Mouse (Mus musculus) myocyte (in vitro differentiated cells): ENCODE results near the gene Efhd2. TPM values are rescaled to one million over a fixed set of nuclear protein-coding genes. Genes with fewer than 3 reads are reported as not detected.

Experiments used
- H3K27me3 ChIP-seq: one replicate; pipeline ENCODE4 v1.6.1; 2011; ENCODE audit not compliant: control insufficient read depth, insufficient read depth, insufficient read length
- H3K36me3 ChIP-seq: one replicate; pipeline ENCODE4 v1.6.1; 2011; ENCODE audit not compliant: control insufficient read depth, insufficient read depth
- H3K4me2 ChIP-seq: one replicate; pipeline ENCODE4 v1.6.1; 2011; ENCODE audit warnings: low read depth, control low read depth
- H3K4me3 ChIP-seq: one replicate; pipeline ENCODE4 v1.5.1; 2011; ENCODE audit warnings: mild to moderate bottlenecking, control low read depth, moderate library complexity
- H3K79me2 ChIP-seq: one replicate; pipeline ENCODE4 v1.6.1; 2011; ENCODE audit not compliant: control insufficient read depth, insufficient read depth
- H3ac ChIP-seq: one replicate; pipeline ENCODE4 v1.6.1; 2011; ENCODE audit not compliant: control insufficient read depth, insufficient read length
- CEBPB ChIP-seq: IDR thresholded peaks from 2 replicates; pipeline ENCODE4 v1.6.1; 2011; ENCODE audit warnings: mild to moderate bottlenecking, moderate library complexity; ENCODE audit not compliant: poor library complexity, insufficient read depth, severe bottlenecking
- E2F4 ChIP-seq: IDR thresholded peaks from one replicate; pipeline ENCODE4 v1.6.1; 2011; ENCODE audit warnings: mild to moderate bottlenecking, control low read depth, moderate library complexity; ENCODE audit not compliant: insufficient read depth
- MAX ChIP-seq: IDR thresholded peaks from one replicate; pipeline ENCODE4 v1.6.1; 2011; ENCODE audit warnings: low read depth, mild to moderate bottlenecking, control low read depth
- MYOD1 ChIP-seq, 3 experiments: IDR thresholded peaks; one replicate each; pipeline ENCODE4 v1.6.1; 2011; ENCODE audit warnings: control low read depth in 2 of 3, low read depth in 2 of 3, mild to moderate bottlenecking in 2 of 3, moderate library complexity in 1 of 3; ENCODE audit not compliant: insufficient read length in 2 of 3, control insufficient read depth in 1 of 3
- MYOG ChIP-seq, 3 experiments: IDR thresholded peaks; one replicate each; pipeline ENCODE4 v1.6.1; 2011; ENCODE audit warnings: control low read depth in 2 of 3, low read depth in 2 of 3, mild to moderate bottlenecking in 2 of 3; ENCODE audit not compliant: insufficient read length in 2 of 3, control insufficient read depth in 1 of 3, insufficient read depth in 1 of 3
- POLR2A ChIP-seq: IDR thresholded peaks from one replicate; pipeline ENCODE4 v1.6.1; 2011; ENCODE audit warnings: low read depth, mild to moderate bottlenecking, control low read depth, moderate library complexity; ENCODE audit not compliant: insufficient read length
- POLR2AphosphoS2 ChIP-seq: IDR thresholded peaks from one replicate; pipeline ENCODE4 v1.6.1; 2011; ENCODE audit warnings: low read depth, control low read depth; ENCODE audit not compliant: insufficient read length
- REST ChIP-seq: IDR thresholded peaks from one replicate; pipeline ENCODE4 v1.6.1; 2011; ENCODE audit warnings: mild to moderate bottlenecking, control low read depth, moderate library complexity; ENCODE audit not compliant: insufficient read depth, insufficient read length
- SRF ChIP-seq: IDR thresholded peaks from one replicate; pipeline ENCODE4 v1.6.1; 2011; ENCODE audit warnings: low read depth; ENCODE audit not compliant: control insufficient read depth, insufficient read length
- TCF12 ChIP-seq: IDR thresholded peaks from one replicate; pipeline ENCODE4 v1.6.1; 2011; ENCODE audit warnings: mild to moderate bottlenecking, control low read depth; ENCODE audit not compliant: poor library complexity, insufficient read depth, severe bottlenecking
- TCF3 ChIP-seq: IDR thresholded peaks from one replicate; pipeline ENCODE4 v1.6.1; 2011; ENCODE audit warnings: low read depth, control low read depth; ENCODE audit not compliant: insufficient read length
- USF1 ChIP-seq: IDR thresholded peaks from one replicate; pipeline ENCODE4 v1.6.1; 2011; ENCODE audit warnings: low read depth, mild to moderate bottlenecking, control low read depth, moderate library complexity
- polyA plus RNA-seq: library from polyadenylated mRNA; unstranded; fragments of >200 nt; fragmentation: generic; extraction: Trizol; gene quantifications from one replicate; pipeline ENCODE4 v1.2.1, GENCODE M21; 2012; ENCODE audit warnings: missing spikeins

The Efhd2 gene
- polyA plus RNA-seq, 1 experiment: 38.8 TPM

- no peaks in the 10 kb centered on the region for H3K79me2 ChIP-seq
- TF ChIP-seq SRF (no peak), MYOG (IDR thresholded peaks at IDR 0.05; ENCODE audit: control insufficient read depth in 1 of 3, insufficient read depth in 1 of 3, insufficient read length in 2 of 3, low read depth in 2 of 3) (no peak), POLR2AphosphoS2 (no peak), E2F4 (no peak), CEBPB (no peak), REST (no peak), MAX (no peak)
Measured at GRCm38 (mm10) chr4:141821178-141821577, 53.5 kb downstream of the Efhd2 start.

GRCm38 (mm10) chr4:141819316-141819715 lies 55.4 kb downstream of the Efhd2 start:
- Histone ChIP-seq H3ac (no peak overlapping the region), H3K79me2 (no peaks in the 10 kb centered on the region), H3K36me3 (no peaks in the 10 kb centered on the region), H3K4me2 (no peak overlapping the region), H3K4me3 (no peak overlapping the region), H3K27me3 (no peaks in the 10 kb centered on the region)
- no peak for TF ChIP-seq MYOG (IDR thresholded peaks at IDR 0.05; ENCODE audit: control insufficient read depth in 1 of 3, insufficient read depth in 1 of 3, insufficient read length in 2 of 3, low read depth in 2 of 3)
- TF ChIP-seq MYOD1 (IDR thresholded peaks at IDR 0.05; ENCODE audit: control insufficient read depth in 1 of 3, insufficient read length in 2 of 3, low read depth in 2 of 3): no peak
- TF ChIP-seq E2F4: no peak
- TF ChIP-seq REST: no peak
- no peak for TF ChIP-seq TCF12
- TF ChIP-seq POLR2A: no peak
- no peak for TF ChIP-seq USF1
- TF ChIP-seq MAX: no peak
- TF ChIP-seq CEBPB: no peak
- no peak for TF ChIP-seq SRF
- no peak for TF ChIP-seq POLR2AphosphoS2
- TF ChIP-seq TCF3: no peak

More at GRCm38 (mm10) chr4:141821178-141821577, 53.5 kb downstream of the Efhd2 start:
- Histone ChIP-seq H3ac (no peak overlapping the region), H3K27me3 (peaks cover 5% of the 10 kb centered on the region), H3K4me3 (no peak overlapping the region), H3K4me2 (no peak overlapping the region), H3K36me3 (no peaks in the 10 kb centered on the region)

- Histone ChIP-seq H3K27me3 (no peaks in the 10 kb centered on the region), H3K4me3 (no peak overlapping the region), H3K36me3 (no peaks in the 10 kb centered on the region), H3ac (no peak overlapping the region), H3K4me2 (no peak overlapping the region), H3K79me2 (no peaks in the 10 kb centered on the region)
- no peak for TF ChIP-seq POLR2AphosphoS2
- TF ChIP-seq POLR2A: no peak
- no peak for TF ChIP-seq TCF3
Measured at GRCm38 (mm10) chr4:141818861-141819260, 55.9 kb downstream of the Efhd2 start.

GRCm38 (mm10) chr4:141817706-141818105 lies 57.0 kb downstream of the Efhd2 start:
- Histone ChIP-seq H3K36me3 (no peaks in the 10 kb centered on the region), H3K4me3 (no peak overlapping the region), H3ac (no peak overlapping the region), H3K79me2 (no peaks in the 10 kb centered on the region), H3K4me2 (no peak overlapping the region), H3K27me3 (no peaks in the 10 kb centered on the region)
- TF ChIP-seq TCF3 (no peak), E2F4 (no peak), POLR2A (no peak), MAX (no peak), MYOD1 (IDR thresholded peaks at IDR 0.05; ENCODE audit: control insufficient read depth in 1 of 3, insufficient read length in 2 of 3, low read depth in 2 of 3) (no peak), MYOG (IDR thresholded peaks at IDR 0.05; ENCODE audit: control insufficient read depth in 1 of 3, insufficient read depth in 1 of 3, insufficient read length in 2 of 3, low read depth in 2 of 3) (no peak), POLR2AphosphoS2 (no peak), TCF12 (no peak), USF1 (no peak), REST (no peak), CEBPB (no peak), SRF (no peak)

- Histone ChIP-seq H3K36me3 (no peaks in the 10 kb centered on the region), H3ac (no peak overlapping the region), H3K79me2 (no peaks in the 10 kb centered on the region), H3K27me3 (no peaks in the 10 kb centered on the region), H3K4me2 (no peak overlapping the region), H3K4me3 (no peak overlapping the region)
- no peak for TF ChIP-seq USF1
- TF ChIP-seq SRF: no peak
- TF ChIP-seq REST: no peak
- no peak for TF ChIP-seq POLR2AphosphoS2
- no peak for TF ChIP-seq E2F4
- no peak for TF ChIP-seq POLR2A
- no peak for TF ChIP-seq CEBPB
- TF ChIP-seq MYOD1 (IDR thresholded peaks at IDR 0.05; ENCODE audit: control insufficient read depth in 1 of 3, insufficient read length in 2 of 3, low read depth in 2 of 3): no peak
Measured at GRCm38 (mm10) chr4:141816776-141817655, 57.7 kb downstream of the Efhd2 start.
